Mouse (Mus musculus): Measurements from ENCODE around the gene Sergef.
A peak's percentile ranks its signal among the peaks of the same experiment; 100 is the strongest.
"Not testable (repeated sequence)": the region's sequence is repeated elsewhere in the genome, so short reads cannot be mapped to it uniquely, and the experiment has no call there.

The Sergef gene

GRCm38 (mm10) chr7:46639692-46640031, at the start of gene Sergef:
TSS of gene Sergef (minus strand) at chr7:46639807.
- DNase-seq, result peak; percentile 91

- no peak for DNase-seq
Observed at GRCm38 (mm10) chr7:46686827-46687226, 47.2 kb upstream of the Sergef start.

GRCm38 (mm10) chr7:46680732-46681131, 41.1 kb upstream of the Sergef start:
- DNase-seq, result no peak

- not testable (repeated sequence) for DNase-seq
Observed at GRCm38 (mm10) chr7:46679044-46679443, 39.4 kb upstream of the Sergef start.

- DNase-seq, result no peak
Observed at GRCm38 (mm10) chr7:46678417-46678816, 38.8 kb upstream of the Sergef start.

GRCm38 (mm10) chr7:46676808-46677360, 37.3 kb upstream of the Sergef start:
- peak; percentile 57 for DNase-seq

- DNase-seq, result no peak
Observed at GRCm38 (mm10) chr7:46675886-46676285, 36.3 kb upstream of the Sergef start.

- no peak for DNase-seq
Observed at GRCm38 (mm10) chr7:46675061-46675460, 35.5 kb upstream of the Sergef start.

- no peak for DNase-seq
Observed at GRCm38 (mm10) chr7:46672160-46672672, 32.6 kb upstream of the Sergef start, which contains the start of gene Tph1. TSS of gene Tph1 (minus strand) at chr7:46672537.

- no peak for DNase-seq
Observed at GRCm38 (mm10) chr7:46667256-46667655, 27.6 kb upstream of the Sergef start.

GRCm38 (mm10) chr7:46665236-46665635, 25.6 kb upstream of the Sergef start:
- peak; percentile 43 for DNase-seq

- DNase-seq, result no peak
Observed at GRCm38 (mm10) chr7:46661591-46662090, 22.0 kb upstream of the Sergef start.

GRCm38 (mm10) chr7:46652279-46652678, 12.7 kb upstream of the Sergef start:
- no peak for DNase-seq

GRCm38 (mm10) chr7:46650231-46650630, 10.6 kb upstream of the Sergef start:
- DNase-seq, result not testable (repeated sequence)

GRCm38 (mm10) chr7:46648431-46649140, 9.0 kb upstream of the Sergef start:
- DNase-seq, result no peak

GRCm38 (mm10) chr7:46643172-46643571, 3.6 kb upstream of the Sergef start:
- peak; percentile 64 for DNase-seq

GRCm38 (mm10) chr7:46640062-46640461, 455 bp upstream of the Sergef start:
- no peak for DNase-seq

- peak; percentile 61 for DNase-seq
Observed at GRCm38 (mm10) chr7:46638889-46639691, 517 bp downstream of the Sergef start.

- no peak for DNase-seq
Observed at GRCm38 (mm10) chr7:46628375-46628975, 11.1 kb downstream of the Sergef start.

- DNase-seq, result no peak
Observed at GRCm38 (mm10) chr7:46623979-46624378, 15.6 kb downstream of the Sergef start.

- DNase-seq, result no peak
Observed at GRCm38 (mm10) chr7:46618416-46619110, 21.0 kb downstream of the Sergef start.

- DNase-seq, result no peak
Observed at GRCm38 (mm10) chr7:46616429-46617005, 23.1 kb downstream of the Sergef start.

All from cerebellum, adult 8-10 months (tissue).